Mouse (Mus musculus): ENCODE data around the gene Pqbp1.

The Pqbp1 gene

GRCm38 (mm10) chrX:7878007-7878419 lies 21.1 kb downstream of the Pqbp1 start, which contains the start of gene Pim2:
Gene Pim2, plus strand, starts transcription at chrX:7878262.
- peak; percentile 88 for DNase-seq

- no peak for DNase-seq
Observed at GRCm38 (mm10) chrX:7869826-7870225, 29.2 kb downstream of the Pqbp1 start.

DNA sequence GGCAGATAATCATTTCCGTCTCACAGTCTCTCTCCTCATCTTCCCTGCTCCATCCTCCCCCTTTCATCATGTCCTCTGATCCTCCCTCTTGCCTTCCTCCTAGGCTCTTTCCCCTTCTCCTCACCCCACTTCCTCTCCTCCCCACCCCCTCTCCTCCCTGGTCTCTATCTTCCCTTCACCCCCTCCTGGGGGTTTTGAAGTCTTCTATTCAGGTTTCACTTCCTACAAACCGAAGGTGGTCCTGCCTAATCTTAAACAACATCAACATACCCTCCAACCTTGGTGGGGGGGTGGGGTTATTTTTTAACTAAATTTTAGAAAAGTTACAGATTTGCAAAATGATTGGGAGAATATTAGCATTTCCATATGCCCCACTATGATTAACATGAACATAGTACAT lies 30.6 kb downstream of the Pqbp1 start:
- no peak for DNase-seq

DNA sequence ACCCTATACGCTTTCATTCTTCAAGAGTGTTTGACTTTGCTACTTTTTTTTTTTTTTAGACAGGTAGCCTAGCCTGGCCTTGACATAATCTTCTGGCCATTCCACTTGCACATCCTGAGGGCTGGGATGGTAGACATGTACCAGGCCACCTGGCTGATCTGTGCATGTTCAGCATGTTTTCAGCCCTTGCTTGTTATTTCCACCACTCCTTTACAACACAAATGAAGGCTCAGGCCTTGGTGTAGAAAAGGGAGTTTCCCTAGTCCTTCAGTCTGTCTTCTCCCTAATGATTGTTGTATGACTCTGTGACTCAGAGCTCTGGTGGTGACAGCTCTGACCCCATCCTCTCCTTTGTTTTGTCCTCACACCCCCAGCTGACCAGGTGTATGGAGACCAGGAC lies 31.9 kb downstream of the Pqbp1 start:
- no peak for DNase-seq

DNA sequence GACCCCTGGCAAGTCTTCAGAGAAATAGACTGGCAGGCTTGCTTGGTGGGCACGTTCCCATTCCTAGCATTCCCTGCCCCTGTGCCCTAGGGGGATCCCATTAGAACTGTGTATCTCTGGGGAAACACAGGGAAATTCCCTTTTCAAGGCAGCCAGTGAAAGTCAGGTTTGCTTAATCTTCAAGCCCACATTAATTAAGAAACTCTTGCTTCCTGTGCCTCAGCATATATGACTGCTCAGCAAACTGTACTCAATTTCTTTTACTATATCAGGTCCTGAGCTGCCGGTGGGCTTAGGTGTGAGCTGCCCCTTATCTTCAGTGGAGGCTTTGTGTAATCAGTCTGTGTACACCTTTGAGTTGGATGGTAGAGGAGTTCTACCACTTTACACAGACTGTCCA lies 33.3 kb downstream of the Pqbp1 start:
- no peak for DNase-seq

GRCm38 (mm10) chrX:7865343-7865742 lies 33.7 kb downstream of the Pqbp1 start:
- no peak for DNase-seq

DNA sequence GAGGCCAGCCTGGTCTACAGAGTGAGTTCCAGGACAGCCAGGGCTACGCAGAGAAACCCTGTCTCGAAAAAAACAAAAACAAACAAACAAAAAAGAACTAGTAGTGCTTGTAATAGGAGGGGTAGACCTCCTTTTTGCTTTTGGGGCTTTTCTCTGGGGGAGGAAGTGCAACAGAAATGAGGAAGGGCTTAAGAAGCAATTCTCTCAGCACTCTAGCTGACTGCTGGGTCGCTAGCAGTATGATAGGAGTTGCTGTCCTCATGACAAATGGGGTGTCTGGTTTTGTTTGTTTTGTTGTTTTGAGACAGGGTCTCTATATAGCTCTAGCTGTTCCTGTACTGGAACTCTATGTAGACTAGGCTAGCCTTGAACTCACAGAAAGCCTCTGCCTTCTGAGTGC lies 34.5 kb downstream of the Pqbp1 start:
- no peak for DNase-seq

DNA sequence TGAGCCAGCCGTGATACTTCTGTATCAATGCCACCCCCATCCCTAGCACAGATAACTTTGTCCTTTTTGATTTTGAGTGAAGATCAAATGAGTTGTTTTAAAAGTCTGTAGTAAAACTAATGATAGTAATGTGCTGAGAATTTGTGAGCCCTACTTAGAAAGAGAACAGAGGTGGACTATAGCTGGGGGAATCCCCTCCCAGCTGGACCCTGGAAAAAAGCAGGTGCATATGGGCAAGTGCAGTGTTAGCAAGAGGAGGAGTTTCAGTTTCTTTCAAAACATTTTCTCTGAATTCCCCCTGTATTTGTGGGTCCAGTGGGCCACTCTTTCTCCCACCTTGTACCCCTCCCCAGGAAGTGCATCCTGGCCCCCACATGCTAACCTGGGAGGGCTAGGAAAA lies 35.9 kb downstream of the Pqbp1 start:
- DNase-seq, result no peak

- no peak for DNase-seq
Observed at GRCm38 (mm10) chrX:7859191-7859753, 39.8 kb downstream of the Pqbp1 start.

GRCm38 (mm10) chrX:7854578-7854977 lies 44.5 kb downstream of the Pqbp1 start:
- DNase-seq, result peak; percentile 17

DNA sequence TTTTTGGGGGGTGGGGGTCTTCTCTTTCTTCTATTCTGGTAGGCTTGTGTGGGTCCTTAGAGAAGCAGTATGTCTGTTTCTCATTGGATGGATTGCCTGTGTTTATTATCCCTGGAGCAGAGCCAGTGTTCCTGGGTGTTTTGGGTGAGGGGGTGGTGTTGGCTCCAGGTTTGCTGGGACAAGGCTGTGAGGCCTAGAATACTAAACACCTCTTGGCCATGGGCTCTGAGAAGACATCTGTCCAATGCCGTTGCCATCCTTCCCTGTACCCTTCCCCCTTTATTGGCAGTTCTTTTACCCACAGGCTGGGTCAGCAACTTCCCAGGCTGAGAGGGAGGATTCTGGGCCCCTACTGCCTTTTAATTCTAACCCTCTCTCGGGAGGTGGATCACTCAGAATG lies 51.2 kb downstream of the Pqbp1 start:
- no peak for DNase-seq
